Mouse (Mus musculus) midbrain, embryonic 15.5 days (tissue): ENCODE data around the gene Nle1. TPM values are rescaled to one million over a fixed set of nuclear protein-coding genes. Genes with fewer than 3 reads are reported as not detected.
"Not testable (repeated sequence)": the region's sequence is repeated elsewhere in the genome, so short reads cannot be mapped to it uniquely, and the experiment has no call there.

Experiments used
- ATAC-seq: fragments of 200-750 bp; cut with Nextera tagmentation; replicated peaks from 2 replicates; pipeline ENCODE4 v1.8.0; 2017; ENCODE audit warnings: moderate TSS enrichment
- H3K27ac ChIP-seq: fragments of 300-500 bp; sonication (generic); 2 replicates; pipeline ENCODE4 v1.5.1; 2015; ENCODE audit warnings: mild to moderate bottlenecking, inconsistent platforms
- H3K27me3 ChIP-seq: fragments of 300-500 bp; sonication (generic); replicated peaks from 2 replicates; pipeline ENCODE4 v1.6.1; 2015; ENCODE audit warnings: inconsistent platforms
- H3K36me3 ChIP-seq: fragments of 300-500 bp; sonication (generic); replicated peaks from 2 replicates; pipeline ENCODE4 v1.6.1; 2015; ENCODE audit warnings: inconsistent platforms
- H3K4me1 ChIP-seq: fragments of 300-500 bp; sonication (generic); 2 replicates; pipeline ENCODE4 v1.6.1; 2015; ENCODE audit warnings: inconsistent platforms
- H3K4me2 ChIP-seq: fragments of 300-500 bp; sonication (generic); 2 replicates; pipeline ENCODE4 v1.6.1; 2015; ENCODE audit warnings: inconsistent platforms, mild to moderate bottlenecking, moderate library complexity
- H3K4me3 ChIP-seq: fragments of 300-500 bp; sonication (generic); 2 replicates; pipeline ENCODE4 v1.5.1; 2015; ENCODE audit warnings: mild to moderate bottlenecking, inconsistent platforms
- H3K9ac ChIP-seq: fragments of 300-500 bp; sonication (generic); 2 replicates; pipeline ENCODE4 v1.6.1; 2015; ENCODE audit warnings: mild to moderate bottlenecking, inconsistent platforms
- H3K9me3 ChIP-seq: fragments of 300-500 bp; sonication (generic); 2 replicates; pipeline ENCODE4 v1.6.1; 2016; ENCODE audit warnings: inconsistent platforms
- WGBS: fragments of 180-500 bp; shearing (Covaris S2); methylation state at CpG from one replicate; pipeline ENCODE4 v1.1.7; 2015; ENCODE audit warnings: mixed read lengths; 5-methylcytosine and 5-hydroxymethylcytosine counted together
- polyA plus RNA-seq: library from polyadenylated mRNA; unstranded; fragments of >200 nt; fragmentation: Nextera tagmentation; extraction: Ambion mirVana; gene quantifications from 2 replicates; pipeline ENCODE4 v1.2.1, GENCODE M21; 2015

Nle1 gene
- polyA plus RNA-seq, 1 experiment from 2014 or later: 36.8 TPM

DNA sequence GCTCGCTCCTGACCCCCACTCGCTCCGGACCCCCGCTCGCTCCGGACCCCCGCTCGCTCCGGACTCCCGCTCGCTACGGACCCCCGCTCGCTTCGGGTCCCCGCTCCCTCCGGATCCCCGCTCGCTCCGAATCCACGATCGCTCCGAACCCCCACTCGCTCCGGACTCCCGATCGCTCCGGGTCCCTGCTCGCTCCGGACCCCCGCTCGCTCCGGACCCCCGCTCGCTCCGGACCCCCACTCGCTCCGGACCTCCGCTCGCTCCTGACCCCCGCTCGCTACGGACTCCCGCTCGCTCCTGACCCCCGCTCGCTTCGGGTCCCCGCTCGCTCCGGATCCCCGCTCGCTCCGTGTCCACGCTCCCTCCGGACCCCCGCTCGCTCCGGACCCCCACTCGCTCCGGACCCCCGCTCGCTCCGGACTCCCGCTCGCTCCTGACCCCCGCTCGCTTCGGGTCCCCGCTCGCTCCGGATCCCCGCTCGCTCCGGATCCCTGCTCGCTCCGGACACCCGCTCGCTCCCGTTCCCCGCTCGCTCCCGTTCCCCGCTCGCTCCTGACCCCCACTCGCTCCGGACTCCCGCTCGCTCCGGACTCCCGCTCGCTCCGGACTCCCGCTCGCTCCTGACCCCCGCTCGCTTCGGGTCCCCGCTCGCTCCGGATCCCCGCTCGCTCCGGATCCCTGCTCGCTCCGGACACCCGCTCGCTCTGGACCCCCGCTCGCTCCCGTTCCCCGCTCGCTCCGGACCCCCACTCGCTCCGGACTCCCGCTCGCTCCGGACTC is 23.6 kb upstream of the Nle1 start:
- Histone ChIP-seq H3K27me3 (peaks cover 58% of the 10 kb centered on the region), H3K4me2 (peak overlapping the region; percentile 89), H3K4me3 (peak overlapping the region; percentile 43), H3K9ac (peak overlapping the region; percentile 39)
- not testable (repeated sequence) for H3K9me3 ChIP-seq, ATAC-seq, H3K36me3 ChIP-seq, H3K4me1 ChIP-seq, H3K27ac ChIP-seq
- under 1% methylated on average over 110 of the region's 119 CpGs for WGBS

DNA sequence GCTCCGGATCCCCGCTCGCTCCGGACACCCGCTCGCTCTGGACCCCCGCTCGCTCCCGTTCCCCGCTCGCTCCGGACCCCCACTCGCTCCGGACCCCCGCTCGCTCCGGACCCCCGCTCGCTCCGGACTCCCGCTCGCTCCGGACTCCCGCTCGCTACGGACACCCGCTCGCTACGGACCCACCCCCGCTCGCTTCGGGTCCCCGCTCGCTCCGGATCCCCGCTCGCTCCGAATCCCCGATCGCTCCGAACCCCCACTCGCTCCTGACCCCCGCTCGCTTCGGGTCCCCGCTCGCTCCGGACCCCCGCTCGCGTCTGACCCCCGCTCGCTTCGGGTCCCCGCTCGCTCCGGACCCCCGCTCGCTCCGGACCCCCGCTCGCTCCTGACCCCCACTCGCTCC is 22.9 kb upstream of the Nle1 start:
- Histone ChIP-seq H3K27me3 (peaks cover 51% of the 10 kb centered on the region), H3K9ac (peak overlapping the region; percentile 39; the same call in 1 of the 2 replicates), H3K4me2 (peak overlapping the region; percentile 89), H3K4me3 (peak overlapping the region; percentile 43)
- ATAC-seq, H3K4me1 ChIP-seq, H3K9me3 ChIP-seq, H3K36me3 ChIP-seq, H3K27ac ChIP-seq: not testable (repeated sequence)
- under 1% methylated on average over 59 of the region's 63 CpGs for WGBS

DNA sequence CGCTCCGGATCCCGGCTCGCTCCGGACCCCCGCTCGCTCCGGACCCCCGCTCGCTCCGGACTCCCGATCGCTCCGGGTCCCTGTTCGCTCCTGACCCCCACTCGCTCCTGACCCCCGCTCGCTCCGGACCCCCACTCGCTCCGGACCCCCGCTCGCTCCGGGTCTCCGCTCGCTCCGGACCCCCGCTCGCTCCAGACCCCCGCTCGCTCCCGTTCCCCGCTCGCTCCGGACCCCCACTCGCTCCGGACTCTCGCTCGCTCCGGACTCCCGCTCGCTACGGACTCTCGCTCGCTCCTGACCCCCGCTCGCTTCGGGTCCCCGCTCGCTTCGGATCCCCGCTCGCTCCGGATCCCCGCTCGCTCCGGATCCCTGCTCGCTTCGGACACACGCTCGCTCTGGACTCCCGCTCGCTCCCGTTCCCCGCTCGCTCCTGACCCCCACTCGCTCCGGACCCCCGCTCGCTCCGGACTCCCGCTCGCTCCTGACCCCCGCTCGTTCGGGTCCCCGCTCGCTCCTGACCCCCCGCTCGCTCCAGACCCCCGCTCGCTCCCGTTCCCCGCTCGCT is 22.3 kb upstream of the Nle1 start:
- H3K27ac ChIP-seq, H3K9ac ChIP-seq, H3K4me1 ChIP-seq, H3K9me3 ChIP-seq, H3K36me3 ChIP-seq, ATAC-seq: not testable (repeated sequence)
- H3K27me3 ChIP-seq: peaks cover 44% of the 10 kb centered on the region
- H3K4me2 ChIP-seq: peak overlapping the region; percentile 89
- 2% methylated on average over 81 of the region's 85 CpGs for WGBS
- peak overlapping the region; percentile 43 for H3K4me3 ChIP-seq

DNA sequence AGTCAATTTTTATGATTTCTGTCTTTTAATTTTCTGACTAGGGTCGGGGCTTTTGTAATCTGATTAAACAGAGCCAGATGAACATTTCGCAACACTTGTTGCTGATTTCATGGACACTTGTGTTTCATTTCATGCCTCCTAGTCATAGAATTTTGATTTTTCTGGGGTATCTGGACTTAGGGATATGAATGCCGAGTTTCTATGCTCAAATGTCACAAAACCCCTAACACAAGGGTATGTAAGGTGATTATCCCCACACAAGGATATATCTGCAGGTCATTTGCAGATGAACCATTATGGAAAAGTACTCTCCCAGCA is 21.4 kb upstream of the Nle1 start:
- 55% methylated on average over 3 of the region's 3 CpGs for WGBS
- H3K4me1 ChIP-seq: peaks cover 10% of the 10 kb centered on the region
- H3K36me3 ChIP-seq: no peaks in the 10 kb centered on the region
- H3K27me3 ChIP-seq: peaks cover 38% of the 10 kb centered on the region
- no peak overlapping the region for H3K27ac ChIP-seq
- no peaks in the 10 kb centered on the region for H3K9me3 ChIP-seq
- H3K4me3 ChIP-seq: no peak overlapping the region
- no peak overlapping the region for H3K9ac ChIP-seq
- H3K4me2 ChIP-seq: peak overlapping the region; percentile 89; the same call in 1 of the 2 replicates
- no peak for ATAC-seq

DNA sequence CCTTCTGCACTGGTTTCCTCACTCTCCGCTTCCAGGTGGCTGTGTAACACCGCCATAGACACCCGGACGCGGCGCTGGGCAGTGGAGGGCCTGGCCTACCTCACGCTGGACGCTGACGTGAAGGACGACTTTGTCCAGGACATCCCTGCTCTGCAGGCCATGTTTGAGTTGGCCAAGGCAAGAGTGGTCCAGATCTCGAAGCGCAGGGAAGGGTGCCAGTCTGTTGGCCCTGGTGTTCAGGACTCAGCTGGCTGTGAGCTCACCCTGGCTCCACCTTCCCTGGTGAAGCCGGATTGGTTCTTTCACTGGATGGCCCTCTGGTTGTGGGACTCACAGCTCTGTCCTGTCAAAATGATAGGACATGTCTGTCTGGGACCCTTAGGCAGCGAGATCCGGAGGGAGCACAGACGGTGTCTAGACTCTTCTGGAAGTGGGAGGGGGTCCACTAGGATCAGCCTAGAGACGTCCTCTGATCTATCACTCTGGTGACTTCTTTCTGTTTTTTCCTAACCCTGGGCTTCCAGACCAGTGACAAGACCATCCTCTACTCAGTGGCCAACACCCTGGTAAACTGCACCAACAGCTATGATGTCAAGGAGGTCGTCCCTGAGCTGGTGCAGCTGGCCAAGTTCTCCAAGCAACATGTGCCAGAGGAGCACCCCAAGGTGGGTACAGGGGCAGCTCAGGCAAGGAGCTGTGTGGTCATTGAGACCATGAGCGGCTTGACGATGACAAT is 20.9 kb upstream of the Nle1 start:
- no peaks in the 10 kb centered on the region for H3K36me3 ChIP-seq
- no peak for ATAC-seq
- WGBS: 31% methylated on average over 20 of the region's 20 CpGs
- H3K27ac ChIP-seq: no peak overlapping the region
- H3K4me2 ChIP-seq: no peak overlapping the region
- H3K9me3 ChIP-seq: no peaks in the 10 kb centered on the region
- H3K9ac ChIP-seq: no peak overlapping the region
- peaks cover 33% of the 10 kb centered on the region for H3K27me3 ChIP-seq
- H3K4me3 ChIP-seq: no peak overlapping the region
- peaks cover 10% of the 10 kb centered on the region for H3K4me1 ChIP-seq

DNA sequence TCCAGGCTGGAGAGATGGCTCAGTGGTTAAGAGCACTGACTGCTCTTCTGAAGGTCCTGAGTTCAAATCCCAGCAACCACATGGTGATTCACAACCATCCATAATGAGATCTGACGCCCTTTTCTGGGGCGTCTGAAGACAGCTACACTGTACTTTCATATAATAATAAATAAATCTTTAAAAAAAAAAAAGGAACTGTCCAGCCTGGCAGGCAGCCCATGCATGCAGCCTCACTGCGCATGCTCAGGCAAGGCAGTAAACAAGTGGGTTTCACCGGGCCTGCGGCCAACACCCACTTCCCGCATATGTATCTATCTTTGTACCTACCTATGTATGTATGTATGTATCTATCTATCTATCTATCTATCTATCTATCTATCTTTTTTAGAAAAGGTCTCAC is 15.7 kb upstream of the Nle1 start:
- H3K4me3 ChIP-seq, H3K9ac ChIP-seq, H3K4me1 ChIP-seq, H3K9me3 ChIP-seq, H3K27ac ChIP-seq, H3K4me2 ChIP-seq, ATAC-seq, H3K36me3 ChIP-seq: not testable (repeated sequence)
- H3K27me3 ChIP-seq: peaks cover 12% of the 10 kb centered on the region
- WGBS: 83% methylated on average over 6 of the region's 6 CpGs

DNA sequence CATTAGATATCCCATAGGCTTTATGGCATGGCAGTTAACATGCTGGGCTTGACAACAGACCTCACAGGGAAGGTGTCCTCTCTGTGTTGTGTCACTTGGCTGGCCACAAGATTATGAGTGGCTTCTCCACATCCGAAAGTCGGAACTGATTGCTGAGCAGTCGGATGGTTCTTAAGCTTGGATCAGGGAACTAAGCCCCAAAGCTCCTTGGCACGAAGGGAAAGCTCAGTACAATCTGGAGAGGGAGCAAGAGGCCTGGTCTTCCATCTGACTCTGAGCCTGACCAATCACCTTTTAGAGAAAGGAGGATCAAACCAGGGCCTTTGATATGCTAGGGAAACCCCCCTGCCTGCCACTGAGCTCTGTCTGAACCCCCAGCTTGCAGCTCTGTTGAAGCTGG is 13.5 kb upstream of the Nle1 start:
- Histone ChIP-seq H3K36me3 (no peaks in the 10 kb centered on the region), H3K4me3 (no peak overlapping the region), H3K4me1 (no peaks in the 10 kb centered on the region), H3K9me3 (no peaks in the 10 kb centered on the region), H3K27ac (no peak overlapping the region), H3K4me2 (no peak overlapping the region), H3K27me3 (no peaks in the 10 kb centered on the region; the same call in 1 of the 2 replicates), H3K9ac (no peak overlapping the region)
- WGBS: 66% methylated on average over 4 of the region's 4 CpGs
- ATAC-seq: no peak

DNA sequence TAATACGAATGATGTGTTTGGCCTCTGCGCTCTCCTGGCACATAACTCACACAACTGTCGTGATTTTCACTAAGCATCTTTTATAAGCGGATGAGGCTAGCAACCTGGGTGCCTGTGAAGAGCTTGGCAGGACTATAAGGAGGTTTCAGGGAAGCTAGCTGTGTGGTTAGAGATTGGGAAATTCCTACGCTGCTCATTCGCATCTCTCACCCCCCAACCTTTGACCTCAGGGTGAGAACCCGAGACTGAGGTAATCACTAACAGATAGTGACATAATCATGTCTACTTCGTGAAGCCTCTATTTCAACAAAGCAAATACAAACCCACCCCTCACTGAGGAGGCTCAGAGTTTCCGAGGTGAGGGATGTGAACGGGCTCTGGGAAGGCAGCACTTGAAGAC is 12.6 kb upstream of the Nle1 start:
- 67% methylated on average over 10 of the region's 10 CpGs for WGBS
- H3K27ac ChIP-seq: no peak overlapping the region
- H3K36me3 ChIP-seq: no peaks in the 10 kb centered on the region
- no peak overlapping the region for H3K4me2 ChIP-seq
- H3K4me3 ChIP-seq: no peak overlapping the region
- H3K9ac ChIP-seq: no peak overlapping the region
- ATAC-seq: no peak
- H3K9me3 ChIP-seq: no peaks in the 10 kb centered on the region
- H3K4me1 ChIP-seq: no peaks in the 10 kb centered on the region
- no peaks in the 10 kb centered on the region; the same call in 1 of the 2 replicates for H3K27me3 ChIP-seq

DNA sequence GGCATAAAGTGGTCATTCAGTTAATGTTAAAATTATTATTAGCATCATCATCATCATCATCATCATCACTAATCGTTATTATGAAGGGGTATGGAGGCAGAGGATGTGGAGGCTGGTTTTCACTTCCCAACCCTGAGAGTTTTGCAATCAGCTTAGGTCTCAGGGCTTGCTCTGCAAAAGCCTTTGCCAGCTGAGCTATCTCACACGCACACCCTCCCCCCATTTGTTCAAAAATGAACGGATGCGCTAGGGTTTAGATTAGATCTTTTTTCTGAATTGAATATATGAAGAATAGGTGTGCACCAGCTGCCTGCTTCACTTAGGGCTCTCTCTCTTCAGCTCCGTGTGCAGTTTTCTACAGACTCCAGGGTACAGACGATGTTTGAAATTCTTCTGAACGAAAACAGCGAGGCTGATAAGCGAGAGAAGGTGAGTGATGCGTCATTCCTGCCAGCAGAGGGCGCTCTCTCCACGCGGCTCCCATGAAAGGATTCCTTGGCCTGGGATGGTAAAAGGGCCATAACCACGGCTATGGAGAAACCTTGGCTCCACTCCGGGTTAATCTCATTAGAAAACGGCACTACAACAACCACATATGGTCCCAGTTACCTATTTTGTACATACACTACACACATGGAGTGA is 6.6 kb upstream of the Nle1 start:
- Histone ChIP-seq H3K9me3 (no peaks in the 10 kb centered on the region), H3K27me3 (peaks cover 13% of the 10 kb centered on the region; the same call in 1 of the 2 replicates), H3K4me3 (no peak overlapping the region), H3K36me3 (no peaks in the 10 kb centered on the region), H3K4me2 (peak overlapping the region; percentile 44), H3K9ac (0 out of 2 replicates have a peak overlapping the region, but pooled peaks have one; percentile 10), H3K4me1 (no peaks in the 10 kb centered on the region), H3K27ac (no peak overlapping the region)
- 0 out of 2 replicates have a peak, but pooled peaks have one; percentile 37 for ATAC-seq
- 7% methylated on average over 16 of the region's 16 CpGs for WGBS

DNA sequence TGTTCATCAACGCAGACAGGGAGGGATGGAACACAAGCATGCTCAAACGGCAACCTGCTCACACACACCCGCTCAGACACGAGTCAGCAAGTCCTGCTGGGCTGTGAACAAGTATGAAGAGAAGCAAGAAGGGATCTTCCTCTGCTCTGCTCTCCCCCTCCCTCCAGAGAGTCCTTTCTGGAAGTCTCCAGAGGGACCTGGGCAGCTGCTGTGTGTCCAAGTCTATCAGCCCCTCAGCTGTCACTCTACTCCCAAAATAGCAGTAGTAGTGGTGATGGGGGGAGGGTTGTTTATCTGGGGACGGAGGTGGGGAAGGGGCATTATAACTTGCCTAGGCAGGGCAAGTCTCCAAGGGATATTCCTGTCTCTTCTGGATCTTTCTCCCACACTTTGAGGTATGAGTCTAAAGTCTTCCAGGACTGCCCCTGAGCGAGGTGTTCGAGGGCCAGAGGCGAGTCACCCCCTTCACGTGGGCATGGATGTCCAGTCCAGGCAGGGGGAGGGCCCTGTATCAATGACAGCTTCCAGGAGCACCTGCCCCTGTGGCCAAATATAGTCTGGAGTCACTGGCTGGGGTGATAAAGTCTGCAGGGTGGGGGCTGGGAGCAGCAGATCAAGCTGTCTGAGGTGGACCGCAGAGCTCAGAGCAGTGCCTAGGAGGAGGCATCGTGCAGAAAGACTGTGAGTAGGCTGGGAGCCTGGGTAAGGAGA is 2.6 kb upstream of the Nle1 start:
- Histone ChIP-seq H3K9me3 (no peaks in the 10 kb centered on the region), H3K27me3 (peaks cover 16% of the 10 kb centered on the region; the same call in 1 of the 2 replicates), H3K9ac (no peak overlapping the region), H3K4me3 (no peak overlapping the region), H3K4me2 (no peak overlapping the region), H3K36me3 (no peaks in the 10 kb centered on the region), H3K4me1 (peaks cover 10% of the 10 kb centered on the region), H3K27ac (no peak overlapping the region)
- WGBS: 84% methylated on average over 11 of the region's 11 CpGs
- no peak for ATAC-seq

DNA sequence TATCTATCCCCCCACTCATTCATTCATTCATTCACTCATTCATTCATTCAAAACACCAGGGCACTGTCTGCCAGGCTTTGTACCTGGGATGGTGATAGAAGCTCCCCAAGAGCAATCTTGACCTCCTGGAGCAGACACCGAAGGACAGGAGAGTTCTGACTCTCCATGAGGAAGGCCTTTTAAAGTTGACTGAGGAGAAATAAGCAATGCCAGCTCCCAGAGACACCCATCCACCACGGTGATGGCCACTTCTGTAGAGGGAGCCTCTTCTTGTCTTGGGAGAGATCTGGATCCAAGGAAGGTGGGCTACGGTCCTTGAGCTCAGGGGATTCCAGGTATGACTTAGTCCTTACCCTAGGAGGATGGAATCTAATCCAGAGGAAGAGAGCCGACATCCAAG is 2.0 kb upstream of the Nle1 start, which contains the start of gene Unc45b:
Unc45b (plus strand) TSS at position 301 of the 400 bp plus-strand sequence.
- Histone ChIP-seq H3K27me3 (peaks cover 16% of the 10 kb centered on the region; the same call in 1 of the 2 replicates), H3K4me3 (no peak within 1 kb of the TSS), H3K4me1 (peaks cover 10% of the 10 kb centered on the region), H3K36me3 (no peaks in the 10 kb centered on the region), H3K9ac (no peak within 1 kb of the TSS), H3K27ac (no peak within 1 kb of the TSS), H3K4me2 (no peak within 1 kb of the TSS), H3K9me3 (no peaks in the 10 kb centered on the region)
- ATAC-seq: no peak
- 91% methylated on average over 4 of the region's 4 CpGs for WGBS
